10 mouse cellular contexts compared by ENCODE assay signal in genomic region chr16:11073060-11073459, GRCm38 (mm10). TPM values are rescaled to one million over a fixed set of nuclear protein-coding genes. Genes with fewer than 3 reads are reported as not detected.
DNase-seq lines count a peak whose midpoint lies in the region; ATAC-seq and TF ChIP-seq lines count a peak whose summit lies in the region.
"Had no signal": no experiment of that assay in that cellular context is flagged by ENCODE, and none has a peak within 500 bp of the region (broad histone marks: within the 10 kb centered on the region; RNA-seq: fewer than 3 reads in every experiment).

No protein-coding gene starts in this region.

- no peak for TF ChIP-seq CTCF in midbrain, postnatal 0 days (IDR thresholded peaks at IDR 0.05)

- intact Hi-C loops in left cerebral cortex, postnatal 10 days (cut with DNase I) = no loop called here

- H3K27ac ChIP-seq in kidney, embryonic 16.5 days (ENCODE audit: low read length) = no peak overlapping the region
- peak overlapping the region; percentile 57; the same call in 1 of the 2 replicates for H3K27ac ChIP-seq in midbrain, postnatal 0 days (ENCODE audit: low read depth, low read length)
- no peak overlapping the region for H3K27ac ChIP-seq in forebrain, embryonic 10.5 days

- peak; percentile 29 to 52 for DNase-seq in kidney, postnatal 25 days
- DNase-seq in R1 (ENCODE audit: low read depth, low spot score) = peak; percentile 25
- DNase-seq in brain, adult 2 months (ENCODE audit: low read depth, low spot score) = peak; percentile 68
- peak; percentile 51 for DNase-seq in midbrain, postnatal 0 days (ENCODE audit: low spot score)
- DNase-seq in left cerebral cortex, postnatal 10 days (ENCODE audit: extremely low spot score in 1 of 2, low spot score in 2 of 2) = no peak
- no peak for DNase-seq in forebrain, embryonic 10.5 days (ENCODE audit: extremely low spot score, low spot score)
- DNase-seq: heart, postnatal 4 days; liver, postnatal 0 days; right cerebral cortex, postnatal 14 days had no signal

- 84% methylated on average over 6 of the region's 6 CpGs for WGBS in kidney, embryonic 16.5 days
- 63% methylated on average over 6 of the region's 6 CpGs for WGBS in midbrain, postnatal 0 days
- WGBS in forebrain, embryonic 10.5 days = 84% methylated on average over 6 of the region's 6 CpGs

- no peak overlapping the region for H3K4me3 ChIP-seq in kidney, embryonic 16.5 days (ENCODE audit: low read length)
- no peak overlapping the region for H3K4me3 ChIP-seq in midbrain, postnatal 0 days (ENCODE audit: low read depth, low read length)
- no peak overlapping the region for H3K4me3 ChIP-seq in forebrain, embryonic 10.5 days

- H3K9ac ChIP-seq in kidney, embryonic 16.5 days (replicated peaks; ENCODE audit: low read length) = no peak overlapping the region
- no peak overlapping the region for H3K9ac ChIP-seq in midbrain, postnatal 0 days (replicated peaks; ENCODE audit: low read length, poor library complexity, severe bottlenecking)
- H3K9ac ChIP-seq: liver, postnatal 0 days had no signal

- H3K9me3 ChIP-seq in kidney, embryonic 16.5 days (ENCODE audit: low read length) = no peaks in the 10 kb centered on the region
- H3K9me3 ChIP-seq in midbrain, postnatal 0 days (ENCODE audit: low read length) = no peaks in the 10 kb centered on the region
- no peaks in the 10 kb centered on the region for H3K9me3 ChIP-seq in forebrain, embryonic 10.5 days

- no peak overlapping the region for H3K4me2 ChIP-seq in kidney, embryonic 16.5 days (replicated peaks; ENCODE audit: low read depth, low read length)
- no peak overlapping the region for H3K4me2 ChIP-seq in midbrain, postnatal 0 days (ENCODE audit: low read depth, low read length, poor library complexity, severe bottlenecking)

- ATAC-seq in kidney, embryonic 16.5 days (ENCODE audit: low FRiP score, low TSS enrichment) = no peak
- no peak for ATAC-seq in midbrain, postnatal 0 days (ENCODE audit: low FRiP score)
- ATAC-seq: liver, postnatal 0 days had no signal

- peaks cover 19% of the 10 kb centered on the region for H3K4me1 ChIP-seq in kidney, embryonic 16.5 days (ENCODE audit: insufficient read depth, low read length)
- peaks cover 13% of the 10 kb centered on the region for H3K4me1 ChIP-seq in midbrain, postnatal 0 days (ENCODE audit: insufficient read depth, low read length)
- peaks cover 23% of the 10 kb centered on the region for H3K4me1 ChIP-seq in forebrain, embryonic 10.5 days

- peaks cover 53% of the 10 kb centered on the region for H3K36me3 ChIP-seq in kidney, embryonic 16.5 days (ENCODE audit: insufficient read depth, low read length)
- H3K36me3 ChIP-seq in midbrain, postnatal 0 days (ENCODE audit: insufficient read depth, low read length) = peaks cover 21% of the 10 kb centered on the region
- peaks cover 85% of the 10 kb centered on the region for H3K36me3 ChIP-seq in forebrain, embryonic 10.5 days (replicated peaks)

- H3K27me3 ChIP-seq in kidney, embryonic 16.5 days (ENCODE audit: insufficient read depth, low read length) = no peaks in the 10 kb centered on the region
- H3K27me3 ChIP-seq in midbrain, postnatal 0 days (ENCODE audit: insufficient read depth, low read length) = no peaks in the 10 kb centered on the region
- H3K27me3 ChIP-seq in forebrain, embryonic 10.5 days (ENCODE audit: poor library complexity, severe bottlenecking) = no peaks in the 10 kb centered on the region

RNA-seq across cellular contexts. Expression of gene Litaf, which starts 7.1 kb away (rescaled TPM):
- polyA plus RNA-seq in kidney, embryonic 16.5 days (2015; fragmentation: Nextera tagmentation; extraction: Ambion mirVana) = 134 and 138 TPM in 2 replicates
- 19.0 and 22.4 TPM in 2 replicates for total RNA-seq in midbrain, postnatal 0 days (2014; rRNA removed)
- polyA plus RNA-seq in midbrain, postnatal 0 days (2015; fragmentation: Nextera tagmentation; extraction: Ambion mirVana) = 20.5 and 20.7 TPM in 2 replicates
- total RNA-seq in left cerebral cortex, postnatal 10 days (2021) = 10 to 100 TPM in 1 of 2 experiments, 1 to 10 TPM in 1; 9.6 to 10.9 TPM
- 61.7 and 65.1 TPM in 2 replicates for polyA plus RNA-seq in forebrain, embryonic 10.5 days (2016; fragmentation: Nextera tagmentation; extraction: Ambion mirVana)

RNA-seq across cellular contexts. Expression of gene Snn, which starts 12.3 kb away (rescaled TPM):
- 40.6 and 42.1 TPM in 2 replicates for polyA plus RNA-seq in kidney, embryonic 16.5 days (2015; fragmentation: Nextera tagmentation; extraction: Ambion mirVana)
- total RNA-seq in midbrain, postnatal 0 days (2014; rRNA removed) = 241 and 278 TPM in 2 replicates
- 122 and 130 TPM in 2 replicates for polyA plus RNA-seq in midbrain, postnatal 0 days (2015; fragmentation: Nextera tagmentation; extraction: Ambion mirVana)
- 100 to 1,000 TPM; 217 to 219 TPM for total RNA-seq in left cerebral cortex, postnatal 10 days (2021)
- polyA plus RNA-seq in forebrain, embryonic 10.5 days (2016; fragmentation: Nextera tagmentation; extraction: Ambion mirVana) = 64.9 and 67.0 TPM in 2 replicates

Comparison
In these comparisons a context has a peak if more than half of its experiments do, and no peak if none do; other contexts are left out.
1. DNase-seq: peak in kidney, postnatal 25 days (2 of 2), R1 (single experiment), brain, adult 2 months (single experiment) and midbrain, postnatal 0 days (single experiment); none in left cerebral cortex, postnatal 10 days (0 of 2) and forebrain, embryonic 10.5 days (single experiment).